ENCODE assay signal across 23 mouse cellular contexts in the genomic region with DNA sequence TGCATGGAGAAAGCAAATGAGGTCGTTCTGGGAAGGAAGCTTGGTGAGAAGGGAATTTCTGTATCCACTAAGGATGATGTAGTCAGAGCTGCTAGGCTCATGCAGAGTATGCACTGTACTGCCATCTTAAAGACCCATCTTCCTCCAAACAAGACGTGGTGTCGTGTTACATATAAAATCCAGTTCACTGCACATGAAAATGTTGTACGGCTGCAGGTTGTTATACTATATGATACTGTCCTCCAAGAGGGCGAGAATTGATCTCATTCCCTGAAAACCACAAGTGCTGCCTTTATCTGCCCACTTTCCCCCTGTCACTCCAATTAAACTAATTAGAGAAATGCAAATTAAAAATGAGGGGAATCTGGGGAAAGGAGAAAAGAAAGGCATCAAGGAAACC.
A peak's percentile ranks its signal among the peaks of the same experiment; 100 is the strongest.
DNase-seq lines count a peak whose midpoint lies in the region; ATAC-seq lines count a peak whose summit lies in the region.
"Had no signal": no experiment of that assay in that cellular context is flagged by ENCODE, and none has a peak within 500 bp of the region (broad histone marks: within the 10 kb centered on the region; RNA-seq: fewer than 3 reads in every experiment).

No protein-coding gene starts in this region.

- WGBS in kidney, embryonic 15.5 days = 44% methylated on average over 5 of the region's 5 CpGs
- WGBS in embryonic facial prominence, embryonic 14.5 days = 56% methylated on average over 5 of the region's 5 CpGs
- WGBS in forebrain, embryonic 16.5 days = 13% methylated on average over 5 of the region's 5 CpGs

- H3K4me3 ChIP-seq in kidney, embryonic 15.5 days (replicated peaks) = no peak overlapping the region
- no peak overlapping the region for H3K4me3 ChIP-seq in embryonic facial prominence, embryonic 14.5 days (ENCODE audit: low read depth, low read length)
- no peak overlapping the region for H3K4me3 ChIP-seq in forebrain, embryonic 16.5 days (replicated peaks; ENCODE audit: low read length)
- H3K4me3 ChIP-seq: heart, adult 2 months; hindbrain, embryonic 13.5 days; left cerebral cortex, adult 2 months; liver, embryonic 13.5 days; megakaryocyte, embryonic 14.5 days; midbrain, embryonic 15.5 days; neural tube, embryonic 13.5 days had no signal

- no peaks in the 10 kb centered on the region for H3K36me3 ChIP-seq in kidney, embryonic 15.5 days
- no peaks in the 10 kb centered on the region for H3K36me3 ChIP-seq in embryonic facial prominence, embryonic 14.5 days (ENCODE audit: control insufficient read depth, insufficient read depth, low read length)
- no peaks in the 10 kb centered on the region for H3K36me3 ChIP-seq in forebrain, embryonic 16.5 days (ENCODE audit: control insufficient read depth, insufficient read depth)
- H3K36me3 ChIP-seq: hindbrain, embryonic 13.5 days; liver, embryonic 13.5 days; midbrain, embryonic 15.5 days; neural tube, embryonic 13.5 days had no signal

- ATAC-seq in kidney, embryonic 15.5 days (replicated peaks; ENCODE audit: low FRiP score) = peak; percentile 71; the same call in 1 of the 2 replicates
- peak; percentile 84 for ATAC-seq in embryonic facial prominence, embryonic 14.5 days (ENCODE audit: low read depth)
- peak; percentile 70 for ATAC-seq in forebrain, embryonic 16.5 days
- ATAC-seq: inflammation-experienced regulatory T-cells, adult 6 months; midbrain, embryonic 15.5 days had no signal

- H3K27me3 ChIP-seq in kidney, embryonic 15.5 days = no peaks in the 10 kb centered on the region
- H3K27me3 ChIP-seq in embryonic facial prominence, embryonic 14.5 days (replicated peaks; ENCODE audit: control insufficient read depth, insufficient read depth, low read length) = no peaks in the 10 kb centered on the region
- H3K27me3 ChIP-seq in forebrain, embryonic 16.5 days (replicated peaks; ENCODE audit: control insufficient read depth, insufficient read depth, low read length) = no peaks in the 10 kb centered on the region
- H3K27me3 ChIP-seq: hindbrain, embryonic 13.5 days; liver, embryonic 13.5 days; megakaryocyte, embryonic 14.5 days; midbrain, embryonic 15.5 days; neural tube, embryonic 13.5 days had no signal

- no peak overlapping the region for H3K9ac ChIP-seq in kidney, embryonic 15.5 days
- no peak overlapping the region for H3K9ac ChIP-seq in embryonic facial prominence, embryonic 14.5 days (ENCODE audit: low read depth, low read length)
- no peak overlapping the region for H3K9ac ChIP-seq in forebrain, embryonic 16.5 days (replicated peaks; ENCODE audit: low read depth, low read length)
- H3K9ac ChIP-seq: hindbrain, embryonic 13.5 days; liver, embryonic 13.5 days; midbrain, embryonic 15.5 days; neural tube, embryonic 13.5 days had no signal

- no peak overlapping the region for H3K4me2 ChIP-seq in kidney, embryonic 15.5 days
- H3K4me2 ChIP-seq in embryonic facial prominence, embryonic 14.5 days (ENCODE audit: low read depth, low read length) = no peak overlapping the region
- H3K4me2 ChIP-seq in forebrain, embryonic 16.5 days (ENCODE audit: low read length) = no peak overlapping the region
- H3K4me2 ChIP-seq: hindbrain, embryonic 13.5 days; liver, embryonic 13.5 days; midbrain, embryonic 15.5 days; neural tube, embryonic 13.5 days had no signal

- peak; percentile 7 for DNase-seq in embryo, embryonic 10 days (ENCODE audit: low spot score)
- DNase-seq in embryo, embryonic 9.5 days (ENCODE audit: extremely low spot score) = no peak
- DNase-seq in kidney, adult 8-10 months = no peak
- peak; percentile 45 for DNase-seq in embryonic facial prominence, embryonic 14.5 days (ENCODE audit: low spot score)
- no peak for DNase-seq in frontal cortex, postnatal 14 days (ENCODE audit: low spot score in 2 of 2)
- no peak for DNase-seq in adrenal gland, adult (ENCODE audit: inconsistent age in 2 of 2, low spot score in 1 of 2)
- DNase-seq: adrenal gland, postnatal 14 days; cerebellum, adult 8-10 months; gastrocnemius, postnatal 36 days; heart, adult 2 months; kidney, adult 18-20 months; liver, embryonic 13.5 days; lung, adult 2 months; thymus, adult 18-20 months; thymus, postnatal 36 days had no signal

- H3K27ac ChIP-seq in kidney, embryonic 15.5 days = no peak overlapping the region
- H3K27ac ChIP-seq in embryonic facial prominence, embryonic 14.5 days (replicated peaks; ENCODE audit: low read depth, low read length) = no peak overlapping the region
- H3K27ac ChIP-seq in forebrain, embryonic 16.5 days (ENCODE audit: low read length) = peak overlapping the region; percentile 33; the same call in 1 of the 2 replicates
- H3K27ac ChIP-seq: heart, adult 2 months; hindbrain, embryonic 13.5 days; left cerebral cortex, adult 2 months; liver, embryonic 13.5 days; midbrain, embryonic 15.5 days; neural tube, embryonic 13.5 days had no signal

- H3K9me3 ChIP-seq in kidney, embryonic 15.5 days (replicated peaks) = no peaks in the 10 kb centered on the region
- H3K9me3 ChIP-seq in embryonic facial prominence, embryonic 14.5 days (ENCODE audit: control insufficient read depth, low read length) = no peaks in the 10 kb centered on the region
- no peaks in the 10 kb centered on the region for H3K9me3 ChIP-seq in forebrain, embryonic 16.5 days (ENCODE audit: control insufficient read depth, low read length)
- H3K9me3 ChIP-seq: hindbrain, embryonic 13.5 days; liver, embryonic 13.5 days; megakaryocyte, embryonic 14.5 days; midbrain, embryonic 15.5 days; neural tube, embryonic 13.5 days had no signal

- 0 out of 2 replicates have a peak, but pooled peaks cover 12% of the 10 kb centered on the region for H3K4me1 ChIP-seq in kidney, embryonic 15.5 days
- 0 out of 2 replicates have a peak, but pooled peaks cover 3% of the 10 kb centered on the region for H3K4me1 ChIP-seq in embryonic facial prominence, embryonic 14.5 days (ENCODE audit: control insufficient read depth, insufficient read depth, low read length)
- peaks cover 6% of the 10 kb centered on the region for H3K4me1 ChIP-seq in forebrain, embryonic 16.5 days (replicated peaks; ENCODE audit: control insufficient read depth, insufficient read depth, low read length)
- H3K4me1 ChIP-seq: liver, embryonic 13.5 days; megakaryocyte, embryonic 14.5 days; midbrain, embryonic 15.5 days; neural tube, embryonic 13.5 days had no signal

Comparison
In these comparisons a context has a peak if more than half of its experiments do, and no peak if none do; other contexts are left out.
1. DNase-seq: peak in embryo, embryonic 10 days (single experiment) and embryonic facial prominence, embryonic 14.5 days (single experiment); none in embryo, embryonic 9.5 days (single experiment), kidney, adult 8-10 months (0 of 2), frontal cortex, postnatal 14 days (0 of 2) and adrenal gland, adult (0 of 2).
2. Peak in every context shown above with its lines, with median percentiles within 50 percentile points of each other: ATAC-seq.